Mouse (Mus musculus) urinary bladder, postnatal 10 days (tissue): ENCODE results near the gene Cib4.

Experiments used
- DNase-seq: peaks from one replicate; pipeline ENCODE4 v3.0.0; 2022; ENCODE audit warnings: low spot score

Gene Cib4

DNA sequence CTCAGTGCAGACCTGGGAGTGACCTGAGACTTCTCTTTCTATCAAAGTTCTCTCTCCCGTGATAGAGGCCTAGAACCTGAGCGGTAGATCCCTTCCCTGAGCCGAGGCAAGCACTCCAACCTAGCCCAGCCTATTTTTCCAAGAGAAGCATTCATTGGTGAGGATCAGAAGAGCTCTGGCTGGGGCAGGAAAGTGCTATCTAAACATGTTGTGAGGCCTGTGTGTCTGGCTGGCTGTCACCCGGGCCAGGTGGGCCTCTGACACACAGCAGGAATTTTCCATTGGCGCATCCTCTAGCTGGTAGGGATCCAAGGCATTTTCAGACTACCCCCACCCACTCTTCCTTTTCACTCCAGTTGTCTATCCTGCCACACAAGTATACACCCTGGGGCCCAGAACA lies 26.2 kb upstream of the Cib4 start:
- no peak for DNase-seq

DNA sequence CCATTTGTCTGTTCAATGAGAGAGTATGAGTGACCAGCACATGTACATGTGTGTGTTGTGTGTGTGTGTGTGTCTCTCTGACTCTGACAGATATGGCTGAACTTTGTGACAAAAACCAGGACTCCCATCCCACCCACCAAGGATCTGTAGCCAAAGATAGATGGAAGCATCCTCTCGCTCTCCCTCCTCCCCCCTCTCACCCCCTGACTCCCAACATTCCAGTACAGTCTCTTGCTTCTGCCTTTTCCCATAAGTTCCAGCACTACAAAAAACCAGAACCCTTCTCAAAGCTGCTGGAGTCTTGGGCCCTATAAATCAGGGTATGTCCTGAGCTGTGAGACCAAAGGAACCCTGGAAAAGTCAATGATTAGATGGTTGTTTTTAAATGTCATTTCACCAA lies 22.8 kb upstream of the Cib4 start:
- DNase-seq: no peak

DNA sequence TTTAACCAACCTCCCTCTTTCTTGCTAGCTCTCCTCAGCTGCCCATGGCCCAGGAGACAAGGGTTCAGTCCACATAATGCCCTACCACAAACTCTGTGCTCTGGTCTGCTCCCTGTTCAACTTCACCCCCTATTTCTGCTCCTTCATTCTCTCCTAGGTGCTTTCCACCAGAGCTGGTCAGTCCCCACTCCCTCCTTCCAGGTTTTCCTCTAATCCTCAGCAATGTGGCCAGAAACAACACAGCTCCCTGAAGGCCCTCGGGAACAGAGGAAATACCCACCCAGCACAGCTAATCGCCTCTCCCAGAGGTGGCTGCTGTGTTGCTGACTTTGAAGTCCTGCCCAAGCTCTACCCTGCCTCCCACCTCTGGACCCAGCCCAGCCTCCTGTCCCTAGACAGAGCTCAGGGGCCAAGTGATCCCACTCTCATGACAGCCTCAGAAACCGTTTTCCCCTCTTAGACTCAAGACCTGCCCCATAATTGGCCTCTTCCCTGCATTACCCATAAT lies 14.4 kb upstream of the Cib4 start:
- no peak for DNase-seq

DNA sequence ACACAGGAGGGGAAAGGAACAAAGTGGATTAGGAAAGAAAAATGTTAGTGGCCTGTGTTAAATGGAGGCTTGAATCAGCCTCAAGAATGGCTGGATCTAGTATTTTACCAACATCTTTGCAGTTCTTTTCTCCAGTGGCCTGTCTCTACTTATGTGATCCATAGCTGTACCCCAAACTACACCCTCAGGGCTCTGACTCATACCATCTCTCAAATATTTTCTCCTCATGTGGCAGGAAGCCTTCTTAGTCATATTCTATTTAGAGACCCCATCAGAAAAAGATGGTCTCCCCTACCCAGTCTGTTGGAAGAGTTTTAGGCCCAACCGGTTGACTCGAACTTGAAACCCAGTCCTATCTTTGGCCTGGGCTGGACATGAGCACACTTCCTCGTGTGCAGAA lies 13.8 kb upstream of the Cib4 start:
- no peak for DNase-seq

DNA sequence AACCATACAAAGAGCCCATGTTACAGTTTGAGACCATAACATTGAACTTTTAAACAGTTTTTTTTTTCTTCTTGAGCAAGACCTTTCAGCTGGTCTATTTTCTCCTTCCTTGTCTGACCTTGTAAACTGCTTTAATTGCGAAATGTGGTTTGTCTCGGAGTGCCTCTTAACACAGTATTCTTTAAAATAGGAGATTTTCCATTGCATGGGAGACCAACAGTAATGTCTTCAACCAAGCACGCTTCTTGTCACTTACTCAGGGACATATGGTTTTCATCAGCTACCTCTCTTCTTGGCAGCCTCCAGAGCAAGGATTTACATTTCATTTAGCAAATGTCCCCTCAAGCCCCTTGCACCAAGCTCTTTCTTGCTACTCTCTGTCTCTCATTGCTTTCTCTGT lies 10.6 kb upstream of the Cib4 start:
- no peak for DNase-seq

DNA sequence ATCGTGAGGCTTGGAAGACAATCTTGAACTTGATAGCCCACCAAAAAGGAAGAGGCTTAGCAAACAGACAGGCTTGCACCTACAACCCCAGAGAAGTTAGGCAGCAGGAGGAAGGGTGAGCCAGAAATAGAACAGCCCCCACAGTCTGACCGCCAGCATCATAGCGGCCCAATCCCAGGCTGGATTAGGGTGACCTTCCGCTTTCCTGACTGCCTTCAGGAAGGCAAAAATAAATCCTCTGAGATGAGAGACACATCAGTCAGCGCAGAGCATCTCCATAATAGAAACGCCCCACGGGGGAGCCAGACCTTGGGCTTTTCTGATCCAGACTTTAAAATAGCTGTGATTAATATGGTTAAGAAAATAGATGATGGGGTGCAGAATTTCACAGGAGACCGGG lies 9.3 kb upstream of the Cib4 start:
- DNase-seq: no peak

DNA sequence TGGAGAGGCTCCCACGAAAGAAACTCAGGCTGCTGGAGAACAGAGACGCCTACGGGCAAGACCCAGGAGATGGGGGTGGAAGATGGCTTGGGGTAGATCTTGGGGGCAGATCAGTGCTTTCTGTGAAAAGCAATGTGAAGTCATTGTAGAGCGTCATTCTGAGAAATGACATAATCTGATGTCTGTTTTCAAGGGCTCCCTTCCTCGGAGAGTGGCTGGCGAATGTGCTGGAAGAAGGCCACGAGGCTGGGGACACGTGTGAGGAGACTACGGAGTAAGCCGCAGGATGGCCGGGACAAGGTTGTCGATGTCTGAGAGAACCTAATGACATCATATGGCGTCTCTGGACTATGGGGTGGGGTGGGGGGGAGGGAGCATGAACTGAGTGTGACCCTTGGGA lies 8.3 kb upstream of the Cib4 start:
- DNase-seq: no peak

DNA sequence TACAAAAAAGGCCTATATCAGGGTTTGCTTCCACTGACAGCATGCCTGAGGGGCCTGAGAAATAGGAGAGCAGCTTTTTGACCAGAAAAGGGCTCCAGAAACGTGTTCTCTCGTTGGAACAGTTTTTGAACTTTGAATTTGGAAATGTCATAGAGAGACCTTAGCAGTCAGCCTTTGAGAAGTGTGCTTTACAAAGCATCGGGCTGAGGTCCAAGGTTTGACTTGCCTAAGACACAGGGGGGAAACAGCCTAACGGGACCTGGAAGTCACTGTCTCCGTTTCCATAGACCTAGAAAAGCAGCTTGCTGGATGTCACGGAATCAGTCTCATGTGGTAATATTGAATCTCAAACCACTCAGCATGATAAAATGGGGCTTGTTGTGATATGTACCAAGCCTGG lies 6.4 kb upstream of the Cib4 start:
- DNase-seq: no peak

DNA sequence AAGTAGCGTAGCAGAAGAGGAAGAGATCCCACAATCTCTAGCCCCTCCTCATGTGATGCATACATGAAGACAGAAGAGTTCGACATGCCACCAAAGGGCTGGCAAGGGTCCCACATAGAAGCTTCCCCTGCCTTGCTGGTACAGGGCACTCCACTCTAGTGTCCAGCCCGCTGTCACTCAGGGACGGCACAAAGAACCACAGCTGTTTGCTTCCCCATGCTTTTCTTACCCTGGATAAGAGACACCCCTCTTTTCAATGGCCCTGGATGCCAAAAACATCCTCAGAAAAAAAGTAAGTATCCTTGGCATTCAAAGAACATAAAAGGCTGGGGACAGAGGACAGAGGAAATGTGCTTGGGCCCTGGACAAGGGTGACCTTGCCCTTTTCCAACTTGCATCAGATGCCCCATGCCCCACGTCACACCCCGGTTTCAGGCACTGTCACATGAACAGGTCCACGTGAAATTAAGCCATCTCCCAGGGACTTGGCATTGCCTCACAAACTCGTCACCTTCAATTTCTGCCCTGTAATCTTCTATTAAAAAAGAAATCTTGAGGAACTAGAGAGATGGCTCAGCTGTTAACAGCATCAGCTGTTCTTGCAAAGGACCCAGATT lies 5.5 kb upstream of the Cib4 start:
- no peak for DNase-seq

DNA sequence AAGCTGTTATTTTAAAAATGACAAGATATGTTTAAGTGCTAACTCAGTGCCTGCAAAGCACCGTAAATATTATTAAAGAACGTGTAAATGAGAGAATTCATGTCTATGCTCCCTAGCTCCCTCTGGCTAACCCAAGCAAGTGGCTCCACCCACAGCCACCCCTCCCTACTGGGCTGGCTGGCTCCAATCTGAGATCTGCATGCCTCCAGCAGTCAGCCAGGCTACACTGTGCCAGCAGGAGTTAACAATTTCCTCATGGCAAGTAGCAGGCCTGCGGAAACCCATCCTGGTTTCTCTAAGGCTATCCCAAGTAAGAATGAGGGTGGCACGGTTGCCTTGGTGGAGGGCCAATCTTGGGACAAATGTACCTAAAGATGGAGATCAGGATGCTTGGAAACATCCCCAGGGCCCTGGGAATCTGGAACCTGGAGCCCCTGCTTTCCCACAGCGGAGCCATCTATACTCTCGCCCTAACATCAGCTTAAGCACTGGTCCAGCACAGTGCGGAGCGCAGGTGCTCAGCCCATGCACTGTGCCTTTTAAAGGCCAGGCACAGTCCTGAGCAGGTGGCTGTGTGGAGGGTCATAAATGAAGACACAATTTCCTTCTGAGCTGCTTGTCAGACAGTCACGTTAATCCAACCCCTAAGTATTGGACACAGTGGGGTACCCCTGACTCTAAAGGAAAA lies 4.8 kb upstream of the Cib4 start:
- DNase-seq: no peak

DNA sequence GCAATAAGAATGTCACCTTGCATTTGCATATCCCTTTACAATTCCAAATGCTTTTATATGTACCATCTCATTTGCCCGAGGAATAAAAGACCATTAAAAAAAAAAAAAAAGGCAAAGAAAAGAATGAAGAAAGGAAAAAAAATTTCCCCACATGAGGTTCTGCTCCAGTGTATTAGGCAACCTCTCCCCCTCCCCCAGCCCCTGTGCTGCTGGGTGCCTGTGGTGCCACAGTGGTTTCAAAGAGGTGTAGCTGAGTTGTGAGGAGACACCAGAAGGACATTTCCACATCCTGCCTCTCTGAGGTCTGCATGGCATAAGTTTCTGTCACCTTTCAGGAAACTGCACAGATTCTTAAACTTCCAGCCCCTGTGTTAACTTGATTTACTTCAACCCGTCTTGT lies 3.0 kb upstream of the Cib4 start:
- DNase-seq: no peak

DNA sequence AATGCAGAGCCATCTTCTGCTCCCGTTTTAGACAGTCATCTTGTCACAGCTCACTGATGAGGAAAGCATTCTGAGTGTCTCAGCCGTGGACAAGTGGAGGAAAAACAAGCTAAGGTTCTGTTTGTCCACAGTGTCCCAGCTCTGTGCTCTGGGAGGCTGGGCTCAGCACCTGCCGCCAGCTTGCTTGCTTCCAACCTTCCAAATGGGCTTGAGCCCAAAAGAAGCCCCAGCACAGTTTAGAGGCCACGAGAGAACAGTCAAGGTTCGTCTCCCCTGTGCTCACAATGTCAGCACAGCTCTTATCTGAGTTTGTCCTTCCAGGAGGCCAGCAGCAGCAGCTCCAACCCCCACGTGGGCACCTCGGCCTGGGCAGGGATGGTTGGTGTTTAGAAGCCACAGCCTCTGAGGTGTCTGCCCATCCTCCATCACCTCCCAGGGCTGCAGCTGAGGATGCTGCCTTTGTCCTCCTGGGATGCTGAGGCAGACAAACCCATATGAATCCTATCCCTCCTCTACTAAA lies 9.5 kb downstream of the Cib4 start:
- no peak for DNase-seq

DNA sequence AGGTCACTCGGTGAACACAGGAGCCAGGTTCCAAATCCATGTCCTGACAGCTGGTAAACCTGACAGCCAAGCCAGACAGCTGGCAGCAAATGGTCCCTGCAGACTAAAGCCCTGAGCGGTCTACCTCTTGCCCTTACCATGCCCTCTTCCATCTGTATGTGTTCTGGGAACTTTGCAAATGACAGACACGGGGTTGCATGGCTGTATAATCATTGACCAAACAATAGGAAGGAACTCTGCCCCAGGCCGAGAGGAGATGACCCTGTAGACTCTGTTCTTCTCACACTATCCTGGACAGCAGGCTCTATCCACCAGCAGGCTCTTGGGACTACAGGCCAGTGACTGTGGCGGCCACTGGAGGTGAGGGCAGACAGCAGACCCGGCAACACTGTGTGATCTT lies 11.0 kb downstream of the Cib4 start:
- DNase-seq: no peak

DNA sequence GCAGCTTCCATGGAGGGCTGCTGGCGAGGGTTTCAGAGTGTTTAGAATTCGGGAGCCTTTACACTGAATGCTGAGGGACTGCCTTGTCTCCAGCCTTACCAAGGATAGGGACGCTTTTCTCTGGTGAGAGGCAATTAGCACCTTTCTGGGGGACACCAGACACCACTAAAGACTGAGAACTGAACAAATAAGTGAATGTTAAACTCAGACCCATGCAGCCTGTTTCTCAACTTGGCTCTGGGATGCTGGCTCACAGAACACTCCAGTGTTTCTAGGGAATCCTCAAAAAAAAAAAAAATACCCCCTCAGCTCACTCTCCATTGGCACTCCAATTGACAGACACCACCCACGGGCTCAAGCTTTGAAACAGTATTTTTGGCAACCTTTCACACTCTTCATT lies 16.7 kb downstream of the Cib4 start:
- no peak for DNase-seq

DNA sequence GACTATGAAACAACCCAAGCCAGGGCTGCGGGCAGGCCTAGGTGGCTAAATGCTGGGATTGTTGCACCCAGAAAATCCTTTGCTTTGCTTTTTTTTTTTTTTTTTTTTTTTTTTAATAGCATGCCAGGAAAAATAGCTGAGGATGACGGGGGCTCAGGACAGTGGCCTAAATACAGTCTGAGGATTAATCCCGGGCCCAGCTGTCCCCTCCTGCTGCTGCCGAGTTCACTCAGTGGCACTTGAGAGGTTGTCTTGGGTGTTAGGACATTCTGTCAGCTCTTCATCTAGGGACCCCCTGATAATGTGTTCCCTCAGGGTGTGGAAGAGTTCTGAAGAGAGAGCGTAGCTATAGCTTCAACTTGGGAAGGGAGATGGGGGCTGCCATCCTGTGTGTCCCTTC lies 18.5 kb downstream of the Cib4 start:
- DNase-seq: no peak

DNA sequence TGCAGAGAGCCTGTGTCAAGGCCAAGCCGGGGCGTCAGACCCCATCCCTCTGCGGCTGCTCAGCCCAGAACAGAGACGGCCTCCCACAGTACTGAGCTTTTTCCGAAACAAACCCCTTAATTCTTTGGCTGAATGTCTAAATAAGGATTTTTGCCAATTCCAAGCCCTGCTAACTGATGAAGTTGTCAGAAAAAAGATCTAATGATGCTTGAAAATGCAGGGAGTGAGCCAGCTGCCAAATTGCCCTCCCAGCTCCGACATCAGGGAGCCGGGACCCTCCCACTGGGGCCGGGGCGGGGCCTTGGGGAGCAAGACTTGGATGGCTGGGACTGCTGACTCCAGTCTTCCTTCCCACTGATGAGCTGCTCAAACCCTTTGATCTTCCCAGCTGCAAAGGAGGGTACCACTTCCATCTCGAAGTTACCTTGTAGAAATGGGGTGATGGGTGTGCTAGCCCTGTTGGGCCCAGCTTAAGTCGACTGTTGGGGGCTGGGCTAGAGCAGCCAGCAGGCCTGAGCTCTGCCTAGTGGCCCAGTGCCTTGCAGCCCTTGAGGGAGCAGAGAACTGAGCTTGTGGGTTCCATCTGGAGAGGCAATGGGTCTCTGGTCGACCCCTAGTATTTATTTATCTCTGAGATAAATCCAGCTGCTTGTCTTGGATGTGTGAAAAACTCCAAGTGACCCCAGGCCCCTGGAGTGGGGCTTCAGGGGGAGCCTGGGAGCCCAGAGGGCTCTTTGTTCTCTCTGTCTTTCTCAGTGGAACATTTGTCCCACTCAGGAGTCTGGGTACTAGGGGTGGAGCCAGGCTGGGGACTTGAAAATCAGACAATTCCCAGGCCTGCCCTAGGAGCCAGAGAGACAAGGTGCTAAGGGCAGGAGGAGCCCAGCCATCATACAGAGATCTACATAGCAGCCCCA lies 19.5 kb downstream of the Cib4 start:
- DNase-seq: no peak

DNA sequence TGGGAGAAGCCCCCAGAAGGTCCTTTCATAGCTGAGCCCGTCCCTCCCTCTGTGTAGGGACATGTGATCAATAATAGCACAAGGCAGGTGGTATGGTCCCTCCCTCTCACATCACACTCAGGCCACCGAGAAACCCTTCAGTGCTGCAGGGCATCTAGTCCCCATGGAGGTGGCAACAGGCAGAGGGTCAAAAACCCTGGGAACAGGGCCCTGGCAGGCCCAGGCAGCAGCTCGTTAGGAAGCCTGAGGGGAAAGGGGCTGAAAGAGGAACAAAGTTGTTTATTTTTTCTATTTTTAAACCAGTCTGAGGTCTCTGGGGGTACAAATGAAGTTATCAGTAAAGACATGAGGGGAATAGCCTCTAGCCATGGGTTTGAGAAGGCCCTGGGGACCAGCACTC lies 21.4 kb downstream of the Cib4 start:
- no peak for DNase-seq

DNA sequence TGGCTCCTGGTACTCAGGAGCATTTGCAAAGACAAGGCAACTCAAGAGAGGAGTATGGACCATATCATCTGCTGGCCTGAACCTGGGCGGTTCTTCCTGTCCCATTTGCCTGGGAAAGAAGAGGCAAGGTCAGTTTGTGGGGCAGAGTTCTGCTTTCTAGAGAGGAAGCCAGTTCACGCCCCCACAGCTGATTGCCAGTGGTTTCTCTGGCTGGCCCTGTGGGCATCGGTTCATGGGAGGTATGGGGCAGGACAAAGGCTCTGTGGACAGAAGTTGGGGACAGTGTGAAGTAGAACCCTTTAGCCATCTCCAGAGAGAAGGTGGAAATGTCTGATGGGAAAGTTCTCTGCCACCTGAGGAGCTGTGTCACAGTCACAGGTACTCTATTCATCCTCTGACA lies 22.5 kb downstream of the Cib4 start:
- no peak for DNase-seq

DNA sequence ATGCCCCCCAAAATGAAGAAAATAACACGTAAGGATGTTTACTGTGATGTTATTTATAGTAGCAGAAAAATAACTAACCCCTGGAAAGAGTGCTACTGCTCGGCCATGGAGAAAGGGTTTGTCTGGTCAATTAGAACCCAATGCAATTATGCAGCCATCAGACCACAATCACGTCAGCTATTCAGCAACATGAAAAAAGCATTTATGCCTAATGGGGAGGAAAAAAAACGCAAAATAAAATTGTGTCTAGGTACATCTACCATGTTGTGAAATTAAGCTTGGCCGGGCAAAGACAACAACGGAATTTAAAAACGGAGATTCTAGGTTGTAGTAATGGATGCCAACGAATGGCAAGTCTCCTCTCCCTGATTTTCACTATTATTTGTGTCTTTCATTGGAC lies 23.2 kb downstream of the Cib4 start:
- no peak for DNase-seq

DNA sequence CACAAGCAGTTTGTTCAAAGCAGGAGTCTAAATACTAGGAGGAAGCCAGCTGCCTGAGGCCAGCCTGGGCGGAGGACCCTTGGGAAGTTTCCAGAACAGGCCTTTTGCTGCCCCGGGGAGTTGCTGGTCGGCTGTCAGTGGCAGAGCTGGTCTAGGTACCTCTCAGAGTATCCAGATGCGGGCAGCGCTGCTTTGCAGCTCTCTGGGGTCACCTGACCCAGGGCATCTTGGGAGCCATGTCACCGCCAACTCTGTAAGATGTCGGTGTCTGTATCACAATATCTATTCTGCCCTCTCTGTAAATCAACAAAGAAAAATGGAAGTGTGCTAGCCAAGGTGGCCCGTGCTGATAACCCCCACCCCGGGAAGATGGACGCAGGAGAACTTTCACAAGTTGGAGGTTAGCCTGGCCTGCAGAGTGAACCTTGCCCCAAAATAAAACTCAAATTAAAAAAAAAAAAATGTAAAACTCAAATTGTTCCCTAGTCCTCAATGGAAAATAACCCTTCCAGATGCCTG lies 25.4 kb downstream of the Cib4 start:
- DNase-seq: no peak

DNA sequence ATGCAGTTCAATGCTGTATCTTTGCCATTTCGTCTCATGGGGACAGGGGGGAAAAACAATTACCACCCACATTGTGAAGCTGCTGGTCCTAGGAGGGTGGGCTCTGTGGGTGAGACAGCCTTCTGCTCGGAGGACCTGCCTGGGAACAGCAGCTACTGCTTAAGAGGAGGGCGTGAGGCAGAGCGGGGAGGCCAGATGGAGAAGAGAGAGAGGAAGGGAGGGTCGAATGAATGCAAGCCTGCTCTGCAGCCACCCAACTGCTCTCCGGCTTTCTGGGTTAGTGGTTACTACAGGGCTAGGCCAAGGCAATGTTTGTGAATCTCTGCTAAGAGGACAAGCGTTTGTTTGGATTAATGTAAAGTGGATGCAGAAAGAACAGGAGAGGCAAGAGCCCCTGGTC lies 26.1 kb downstream of the Cib4 start:
- no peak for DNase-seq

DNA sequence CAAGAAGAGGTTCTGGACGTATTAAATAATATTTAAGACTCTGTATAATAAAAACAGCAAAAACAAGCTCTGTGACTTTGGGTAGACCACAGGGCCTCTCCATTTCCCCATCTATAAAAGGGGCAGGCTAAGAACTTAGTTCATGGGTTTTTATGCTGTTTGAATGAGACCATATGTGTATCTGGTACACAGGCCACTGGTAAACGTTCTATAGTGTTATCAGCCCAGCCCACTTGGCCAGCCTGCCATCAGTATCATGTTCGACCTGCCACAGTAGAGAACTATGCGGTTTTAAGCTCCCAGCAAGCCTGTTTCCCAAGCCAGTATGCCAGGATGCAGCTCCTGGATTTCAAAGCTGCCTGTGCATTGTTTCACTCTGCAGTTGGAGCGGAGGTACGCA lies 27.1 kb downstream of the Cib4 start:
- no peak for DNase-seq

DNA sequence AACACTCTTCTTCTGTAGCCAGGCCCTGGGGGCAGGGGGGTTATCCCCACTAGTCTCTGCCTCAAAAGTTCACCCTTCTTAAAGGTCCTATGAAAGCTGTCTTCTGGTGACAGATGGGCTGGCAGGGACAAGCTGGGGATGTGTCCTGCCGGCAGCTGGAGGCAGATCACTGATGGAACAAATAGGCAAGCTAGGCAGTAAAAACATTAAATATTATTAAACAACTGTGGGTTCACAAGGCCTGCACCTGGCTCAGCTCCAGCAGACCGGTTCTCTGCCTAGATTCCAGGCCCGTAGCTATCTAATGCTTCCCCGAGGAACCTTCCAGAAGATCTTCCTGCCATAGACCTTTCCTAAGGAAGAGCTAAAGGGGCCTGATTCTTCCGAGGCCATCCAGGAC lies 27.5 kb downstream of the Cib4 start:
- no peak for DNase-seq
